Mouse (Mus musculus): ENCODE results near the gene Mrgprb5. TPM values are rescaled to one million over a fixed set of nuclear protein-coding genes. Genes with fewer than 3 reads are reported as not detected.

Gene Mrgprb5
- polyA plus RNA-seq (2017; shearing (Covaris generic)): not detected

DNA sequence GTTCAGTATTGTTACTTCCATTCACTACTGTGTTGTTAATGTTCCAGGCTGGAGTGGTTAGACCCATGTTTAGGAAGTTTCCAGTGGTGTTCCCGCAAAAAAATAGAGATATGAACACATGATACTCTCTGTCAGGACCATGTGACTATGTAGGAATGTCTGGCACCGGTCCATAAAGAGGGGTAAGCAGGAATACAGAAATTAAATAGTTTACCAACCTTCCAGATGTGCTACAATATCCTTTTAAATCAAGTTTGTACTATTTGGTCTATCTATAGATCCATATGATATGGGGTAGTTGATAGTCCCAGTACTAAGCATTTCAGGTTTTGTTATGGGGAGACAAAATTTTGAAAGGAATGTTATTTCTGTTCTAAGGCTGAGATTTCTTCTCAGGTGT is at the start of gene Mrgprb5:
TSS of gene Mrgprb5 (minus strand) at position 101 of the 400 bp plus-strand sequence.

DNA sequence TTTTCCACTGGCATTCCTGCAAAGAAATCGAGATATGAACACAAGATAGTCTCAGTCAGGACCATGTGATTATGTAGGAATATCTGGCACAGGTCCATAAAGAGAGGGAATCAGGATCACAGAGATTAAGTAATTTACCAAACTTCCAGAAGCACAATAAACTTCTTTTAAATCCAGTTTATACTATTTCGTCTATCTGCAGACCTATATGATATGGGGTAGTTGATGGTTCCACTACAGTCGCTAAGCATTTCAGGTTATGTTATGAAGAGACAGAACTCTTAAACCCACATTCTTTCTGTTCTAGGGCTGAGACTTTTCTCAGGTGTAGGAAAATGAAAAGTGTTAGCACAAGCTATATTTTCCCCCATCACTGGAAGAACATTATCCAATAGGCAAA is 30.4 kb upstream of the Mrgprb5 start, which contains the start of gene Mrgprb4:
TSS of gene Mrgprb4 (minus strand) at position 101 of the 400 bp plus-strand sequence.

Other genes with a start within 250 kb of the Mrgprb5 start
- gene Mrgpra4, start 186.9 kb downstream of the Mrgprb5 start, polyA plus RNA-seq (2017; shearing (Covaris generic)): not detected
- not detected for gene Mrgprx1, start 141.4 kb downstream of the Mrgprb5 start, polyA plus RNA-seq (2017; shearing (Covaris generic))
- not detected for gene Mrgprb4, start 30.3 kb upstream of the Mrgprb5 start, polyA plus RNA-seq (2017; shearing (Covaris generic))
- gene Mrgprb8, start 219.5 kb upstream of the Mrgprb5 start, polyA plus RNA-seq (2017; shearing (Covaris generic)): 0.34 TPM